ENCODE assay signal across 9 mouse cellular contexts in the genomic region with DNA sequence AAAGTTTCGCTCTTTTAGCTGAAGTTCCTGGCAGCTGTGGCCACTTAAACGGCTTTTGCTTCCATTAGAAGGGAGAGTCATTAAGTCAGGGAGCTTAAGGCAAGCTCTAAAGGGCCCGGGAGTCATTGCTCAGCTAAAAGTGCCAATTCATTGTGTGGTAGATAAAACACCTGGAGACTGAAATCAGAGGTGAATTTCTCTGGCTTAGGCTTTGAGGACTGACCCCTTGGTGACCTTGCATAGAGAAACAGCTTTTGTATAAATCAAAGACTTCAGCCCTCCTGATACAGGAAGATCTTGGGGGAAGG.
DNase-seq lines count a peak whose midpoint lies in the region; ATAC-seq lines count a peak whose summit lies in the region.
"Had no signal": no experiment of that assay in that cellular context is flagged by ENCODE, and none has a peak within 500 bp of the region (broad histone marks: within the 10 kb centered on the region; RNA-seq: fewer than 3 reads in every experiment).

No protein-coding gene starts in this region.

- WGBS in liver, embryonic 11.5 days: 11% methylated on average over 3 of the region's 3 CpGs
- WGBS in forebrain, embryonic 13.5 days: 1% methylated on average over 3 of the region's 3 CpGs
- WGBS in limb, embryonic 12.5 days: 2% methylated on average over 3 of the region's 3 CpGs
- 3% methylated on average over 3 of the region's 3 CpGs for WGBS in stomach, embryonic 14.5 days

- H3K27me3 ChIP-seq in liver, embryonic 11.5 days (replicated peaks; ENCODE audit: control insufficient read depth, insufficient read depth, low read length): peaks cover 2% of the 10 kb centered on the region; the same call in 1 of the 2 replicates
- H3K27me3 ChIP-seq in forebrain, embryonic 13.5 days: peaks cover 2% of the 10 kb centered on the region; the same call in 1 of the 2 replicates
- H3K27me3 ChIP-seq in limb, embryonic 12.5 days: peaks cover 15% of the 10 kb centered on the region
- no peaks in the 10 kb centered on the region for H3K27me3 ChIP-seq in stomach, embryonic 14.5 days (ENCODE audit: control insufficient read depth, insufficient read depth, low read length)
- H3K27me3 ChIP-seq: liver, embryonic 15.5 days had no signal

- peak overlapping the region; percentile 21; the same call in 1 of the 2 replicates for H3K4me2 ChIP-seq in liver, embryonic 11.5 days
- H3K4me2 ChIP-seq in forebrain, embryonic 13.5 days: peak overlapping the region; percentile 48
- H3K4me2 ChIP-seq in limb, embryonic 12.5 days: peak overlapping the region; percentile 51
- peak overlapping the region; percentile 37 for H3K4me2 ChIP-seq in stomach, embryonic 14.5 days (replicated peaks; ENCODE audit: low read depth, low read length)
- H3K4me2 ChIP-seq: liver, embryonic 15.5 days had no signal

- no peaks in the 10 kb centered on the region for H3K36me3 ChIP-seq in liver, embryonic 11.5 days (ENCODE audit: control insufficient read depth, insufficient read depth, low read length)
- H3K36me3 ChIP-seq in forebrain, embryonic 13.5 days (ENCODE audit: poor library complexity, severe bottlenecking): no peaks in the 10 kb centered on the region
- no peaks in the 10 kb centered on the region for H3K36me3 ChIP-seq in limb, embryonic 12.5 days
- H3K36me3 ChIP-seq in stomach, embryonic 14.5 days (ENCODE audit: control insufficient read depth, insufficient read depth, low read length): no peaks in the 10 kb centered on the region
- H3K36me3 ChIP-seq: liver, embryonic 15.5 days had no signal

- H3K9ac ChIP-seq in liver, embryonic 11.5 days (ENCODE audit: low read depth, low read length): no peak overlapping the region
- H3K9ac ChIP-seq in forebrain, embryonic 13.5 days: no peak overlapping the region
- 0 out of 2 replicates have a peak overlapping the region, but pooled peaks have one; percentile 23 for H3K9ac ChIP-seq in limb, embryonic 12.5 days (replicated peaks)
- no peak overlapping the region for H3K9ac ChIP-seq in stomach, embryonic 14.5 days (replicated peaks; ENCODE audit: low read depth, low read length)
- H3K9ac ChIP-seq: liver, embryonic 15.5 days had no signal

- no peak overlapping the region for H3K4me3 ChIP-seq in liver, embryonic 11.5 days (ENCODE audit: low read depth, low read length)
- peak overlapping the region; percentile 12 for H3K4me3 ChIP-seq in forebrain, embryonic 13.5 days
- peak overlapping the region; percentile 15; the same call in 1 of the 2 replicates for H3K4me3 ChIP-seq in limb, embryonic 12.5 days (replicated peaks)
- 0 out of 2 replicates have a peak overlapping the region, but pooled peaks have one; percentile 8 for H3K4me3 ChIP-seq in stomach, embryonic 14.5 days (ENCODE audit: low read depth, low read length)
- H3K4me3 ChIP-seq: liver, embryonic 15.5 days had no signal

- DNase-seq in liver, embryonic 11.5 days (ENCODE audit: low spot score): no peak
- DNase-seq in liver: no peak
- no peak for DNase-seq in right cerebral cortex, postnatal 14 days
- DNase-seq in spleen, postnatal 4 days (ENCODE audit: low spot score in 2 of 2): no peak
- DNase-seq: spleen, adult 18-20 months had no signal

- H3K9me3 ChIP-seq in liver, embryonic 11.5 days (ENCODE audit: control insufficient read depth, low read length): no peaks in the 10 kb centered on the region
- H3K9me3 ChIP-seq in forebrain, embryonic 13.5 days (replicated peaks): no peaks in the 10 kb centered on the region
- H3K9me3 ChIP-seq in limb, embryonic 12.5 days: no peaks in the 10 kb centered on the region
- H3K9me3 ChIP-seq in stomach, embryonic 14.5 days (ENCODE audit: control insufficient read depth, low read depth, low read length): no peaks in the 10 kb centered on the region
- H3K9me3 ChIP-seq: liver, embryonic 15.5 days had no signal

- no peak overlapping the region for H3K27ac ChIP-seq in liver, embryonic 11.5 days (ENCODE audit: low read depth, low read length)
- H3K27ac ChIP-seq in forebrain, embryonic 13.5 days: no peak overlapping the region
- 0 out of 2 replicates have a peak overlapping the region, but pooled peaks have one; percentile 64 for H3K27ac ChIP-seq in limb, embryonic 12.5 days
- no peak overlapping the region for H3K27ac ChIP-seq in stomach, embryonic 14.5 days (ENCODE audit: low read length)
- H3K27ac ChIP-seq: liver, embryonic 15.5 days had no signal

- ATAC-seq in liver, embryonic 11.5 days (replicated peaks; ENCODE audit: low FRiP score): no peak
- ATAC-seq in forebrain, embryonic 13.5 days: no peak
- no peak for ATAC-seq in limb, embryonic 12.5 days (ENCODE audit: insufficient number of reproducible peaks, insufficient read depth, low FRiP score, low TSS enrichment, low read depth)
- no peak for ATAC-seq in stomach, embryonic 14.5 days (ENCODE audit: insufficient number of reproducible peaks, insufficient read depth, low FRiP score, low read depth)

- no peaks in the 10 kb centered on the region; the same call in 1 of the 2 replicates for H3K4me1 ChIP-seq in liver, embryonic 11.5 days (replicated peaks; ENCODE audit: control insufficient read depth, insufficient read depth, low read length)
- peaks cover 32% of the 10 kb centered on the region for H3K4me1 ChIP-seq in forebrain, embryonic 13.5 days
- peaks cover 32% of the 10 kb centered on the region for H3K4me1 ChIP-seq in limb, embryonic 12.5 days (replicated peaks)
- H3K4me1 ChIP-seq in stomach, embryonic 14.5 days (ENCODE audit: control insufficient read depth, insufficient read depth, low read length): peaks cover 15% of the 10 kb centered on the region
- H3K4me1 ChIP-seq: liver, embryonic 15.5 days had no signal
